Mouse (Mus musculus) megakaryocyte, embryonic 14.5 days (primary cell): ENCODE measurements around the gene Ms4a12. TPM values are rescaled to one million over a fixed set of nuclear protein-coding genes. Genes with fewer than 3 reads are reported as not detected.

ENCODE experiments used
- H3K27me3 ChIP-seq: replicated peaks from 2 replicates; pipeline ENCODE3; 2012; ENCODE audit warnings: inconsistent platforms
- H3K36me3 ChIP-seq: replicated peaks from 2 replicates; pipeline ENCODE3; 2012; ENCODE audit warnings: low read length, inconsistent platforms, mixed read lengths
- H3K4me1 ChIP-seq: 2 replicates; pipeline ENCODE4 v1.6.1; 2012; ENCODE audit warnings: inconsistent platforms
- H3K4me3 ChIP-seq: replicated peaks from 2 replicates; pipeline ENCODE3; 2012; ENCODE audit warnings: moderate library complexity, mild to moderate bottlenecking, inconsistent platforms
- H3K9me3 ChIP-seq: 2 replicates; pipeline ENCODE4 v1.6.1; 2012; ENCODE audit warnings: inconsistent platforms
- FLI1 ChIP-seq: IDR thresholded peaks from 2 replicates; pipeline ENCODE4 v1.6.1; 2012; ENCODE audit warnings: low read length, inconsistent platforms, mixed read lengths
- GATA1 ChIP-seq: IDR thresholded peaks from 3 replicates; pipeline ENCODE4 v1.6.1; 2012; ENCODE audit warnings: mixed read lengths, low read length, inconsistent platforms, borderline replicate concordance
- polyA plus RNA-seq: library from polyadenylated mRNA; stranded (reverse); fragments of >175 nt; gene quantifications from 2 replicates; pipeline ENCODE4 v1.2.3, GENCODE M21; 2012; ENCODE audit warnings: low replicate concordance; ENCODE audit not compliant: insufficient read depth

Gene Ms4a12
- polyA plus RNA-seq, 1 experiment, result not detected

DNA sequence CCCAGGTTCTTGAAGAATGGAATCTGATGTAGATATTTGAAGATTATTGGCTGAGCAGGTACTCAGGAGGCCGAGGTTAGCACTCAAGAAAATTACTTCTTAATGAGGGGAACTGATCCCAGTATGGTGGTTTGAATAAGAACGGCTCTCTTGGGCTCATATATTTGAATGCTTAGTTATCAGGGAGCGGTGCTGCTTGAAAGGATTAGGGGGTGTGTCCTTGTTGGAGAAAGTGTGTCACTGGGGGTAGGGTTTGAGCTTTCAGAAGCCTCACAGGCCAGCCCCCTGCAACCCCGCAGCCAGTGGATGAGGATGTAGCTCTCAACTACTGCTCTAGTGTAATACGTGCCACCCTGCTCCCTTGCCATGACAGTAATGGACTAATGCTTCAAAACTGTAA, 10.3 kb upstream of the Ms4a12 start:
- no peaks in the 10 kb centered on the region for H3K36me3 ChIP-seq
- H3K27me3 ChIP-seq, result no peaks in the 10 kb centered on the region
- H3K9me3 ChIP-seq, result no peaks in the 10 kb centered on the region
- no peak for TF ChIP-seq FLI1
- TF ChIP-seq GATA1, result no peak
- H3K4me1 ChIP-seq, result no peaks in the 10 kb centered on the region
- no peak overlapping the region for H3K4me3 ChIP-seq

DNA sequence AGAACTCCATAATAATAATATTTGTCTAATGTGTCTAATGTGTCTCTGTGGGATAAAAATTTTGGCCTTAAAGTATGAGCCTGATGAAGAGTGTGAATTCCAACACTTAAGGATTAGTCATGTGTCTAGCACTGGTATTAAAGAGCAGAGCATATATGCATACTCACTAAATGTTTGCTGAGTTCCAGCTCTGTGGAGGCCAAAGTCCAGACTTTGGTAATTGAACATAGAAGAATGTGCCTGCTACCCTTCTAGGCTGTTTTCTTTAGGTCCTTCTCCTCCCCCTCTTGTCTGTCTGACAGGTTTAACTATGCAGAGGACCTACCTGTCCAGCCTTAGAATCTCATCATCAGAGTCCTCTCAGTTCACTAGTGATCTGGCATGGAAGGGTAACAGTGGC, 3.6 kb upstream of the Ms4a12 start:
- Histone ChIP-seq H3K9me3 (no peaks in the 10 kb centered on the region), H3K36me3 (no peaks in the 10 kb centered on the region), H3K27me3 (no peaks in the 10 kb centered on the region), H3K4me1 (no peaks in the 10 kb centered on the region), H3K4me3 (no peak overlapping the region)
- no peak for TF ChIP-seq GATA1
- no peak for TF ChIP-seq FLI1

DNA sequence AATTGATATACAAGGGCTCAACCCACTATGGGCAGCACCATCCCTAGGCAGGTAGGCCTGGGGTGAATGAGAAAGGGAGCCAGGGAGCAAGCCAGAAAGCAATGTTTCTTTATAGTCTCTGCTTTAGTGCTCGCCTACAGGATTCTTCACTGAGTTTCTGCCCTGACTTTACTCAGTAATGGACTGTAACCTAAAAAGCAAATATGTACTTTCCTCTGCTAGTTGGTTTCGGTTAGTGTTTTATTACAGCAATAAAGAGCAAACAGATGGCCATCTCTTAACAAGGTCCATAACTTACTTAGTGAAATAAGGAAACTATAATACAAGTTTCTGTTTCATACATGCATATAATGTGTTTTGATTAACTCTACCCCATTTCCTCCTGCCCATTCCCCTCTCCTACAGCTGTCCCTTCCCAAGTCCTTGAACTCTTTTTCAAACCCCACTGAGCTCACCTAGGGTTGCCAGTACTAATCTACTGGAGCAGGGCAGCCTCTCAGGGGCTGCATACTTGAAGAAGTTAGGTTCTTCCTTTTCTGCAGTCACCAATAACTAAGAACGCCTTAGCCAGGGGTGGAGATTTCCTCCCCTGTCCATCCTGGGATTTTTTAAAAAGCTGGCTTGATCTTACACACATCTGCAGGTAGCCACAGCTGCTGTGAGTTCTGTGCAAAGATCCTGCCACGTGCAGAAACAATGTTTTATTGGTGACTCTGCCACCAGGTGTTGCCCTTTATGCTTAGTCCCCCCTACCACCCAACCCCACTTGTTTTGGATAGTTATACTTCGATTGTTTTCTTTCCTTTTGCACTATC, 2.9 kb upstream of the Ms4a12 start:
- no peaks in the 10 kb centered on the region for H3K36me3 ChIP-seq
- H3K9me3 ChIP-seq, result no peaks in the 10 kb centered on the region
- no peak for TF ChIP-seq FLI1
- H3K4me3 ChIP-seq, result no peak overlapping the region
- no peaks in the 10 kb centered on the region for H3K4me1 ChIP-seq
- H3K27me3 ChIP-seq, result no peaks in the 10 kb centered on the region

DNA sequence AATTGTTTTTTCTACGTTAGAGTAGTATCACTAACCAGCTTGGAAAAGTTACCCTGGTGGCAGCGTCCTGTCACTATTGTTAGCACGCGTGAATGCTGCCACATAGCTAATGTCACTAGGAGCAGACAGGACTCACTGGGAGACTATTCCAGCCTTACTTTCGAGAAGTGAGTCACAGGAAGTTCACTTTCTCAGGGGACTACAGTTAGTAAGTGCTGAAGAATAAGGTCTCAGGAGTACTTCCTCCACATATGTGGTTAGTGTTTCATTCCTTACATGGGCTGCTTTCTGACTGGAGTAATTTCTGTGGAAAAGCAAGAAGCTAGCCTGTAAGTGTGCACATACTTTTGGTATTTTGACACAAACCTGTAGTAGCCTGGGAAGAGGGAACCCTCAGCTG, 2.0 kb upstream of the Ms4a12 start:
- TF ChIP-seq FLI1, result no peak
- no peak for TF ChIP-seq GATA1
- H3K27me3 ChIP-seq, result no peaks in the 10 kb centered on the region
- no peak overlapping the region for H3K4me3 ChIP-seq
- H3K4me1 ChIP-seq, result no peaks in the 10 kb centered on the region
- H3K9me3 ChIP-seq, result no peaks in the 10 kb centered on the region
- H3K36me3 ChIP-seq, result no peaks in the 10 kb centered on the region

DNA sequence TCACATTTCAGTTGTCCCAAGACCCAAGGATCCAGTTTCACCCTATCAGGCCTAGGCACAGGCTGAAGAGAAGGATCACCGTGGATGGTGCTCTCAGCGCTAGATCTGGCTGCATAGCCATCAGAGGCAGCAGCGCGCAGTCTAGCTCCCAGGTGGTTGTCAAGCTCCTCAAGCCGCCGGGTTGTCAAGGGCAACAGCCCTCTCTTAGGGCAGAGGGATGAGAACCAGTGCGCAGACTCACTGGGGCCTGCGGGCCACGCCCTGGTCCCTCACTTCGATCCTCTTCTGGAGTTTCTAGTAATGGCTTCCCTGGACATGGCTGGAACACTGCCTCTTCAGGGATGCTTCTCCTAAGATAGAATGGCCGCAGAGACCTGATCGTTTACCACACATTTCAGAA, 35.7 kb downstream of the Ms4a12 start, which contains the start of gene Ms4a13:
TSS of gene Ms4a13 (minus strand) at position 192 of the 400 bp plus-strand sequence.
- Histone ChIP-seq H3K4me1 (peaks cover 3% of the 10 kb centered on the region; the same call in 1 of the 2 replicates), H3K27me3 (no peaks in the 10 kb centered on the region), H3K9me3 (no peaks in the 10 kb centered on the region), H3K36me3 (no peaks in the 10 kb centered on the region), H3K4me3 (no peak within 1 kb of the TSS)
- no peak for TF ChIP-seq FLI1
- TF ChIP-seq GATA1, result no peak

DNA sequence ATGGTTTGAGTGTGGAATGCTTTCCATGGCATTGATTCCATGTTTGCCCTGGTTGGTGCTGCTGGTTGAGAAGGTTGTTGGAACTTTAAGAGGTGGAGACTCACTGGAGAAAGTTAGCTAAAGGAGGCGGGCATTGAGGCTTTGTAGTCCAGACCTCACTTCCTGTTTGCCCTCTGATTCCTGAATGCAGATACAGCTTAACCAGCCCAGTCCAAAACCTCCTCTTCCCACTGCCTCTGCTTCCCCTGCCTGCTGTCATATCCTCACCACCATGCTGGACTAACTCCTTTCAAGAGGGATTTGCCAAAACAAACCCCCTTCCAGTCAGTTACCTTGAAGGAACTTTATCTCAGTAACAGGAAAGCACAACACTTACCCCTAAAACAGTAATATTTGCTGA, 39.7 kb downstream of the Ms4a12 start:
- TF ChIP-seq GATA1, result no peak
- no peak for TF ChIP-seq FLI1
- no peaks in the 10 kb centered on the region for H3K9me3 ChIP-seq
- no peaks in the 10 kb centered on the region for H3K36me3 ChIP-seq
- H3K27me3 ChIP-seq, result no peaks in the 10 kb centered on the region
- H3K4me3 ChIP-seq, result no peak overlapping the region
- peaks cover 3% of the 10 kb centered on the region; the same call in 1 of the 2 replicates for H3K4me1 ChIP-seq

DNA sequence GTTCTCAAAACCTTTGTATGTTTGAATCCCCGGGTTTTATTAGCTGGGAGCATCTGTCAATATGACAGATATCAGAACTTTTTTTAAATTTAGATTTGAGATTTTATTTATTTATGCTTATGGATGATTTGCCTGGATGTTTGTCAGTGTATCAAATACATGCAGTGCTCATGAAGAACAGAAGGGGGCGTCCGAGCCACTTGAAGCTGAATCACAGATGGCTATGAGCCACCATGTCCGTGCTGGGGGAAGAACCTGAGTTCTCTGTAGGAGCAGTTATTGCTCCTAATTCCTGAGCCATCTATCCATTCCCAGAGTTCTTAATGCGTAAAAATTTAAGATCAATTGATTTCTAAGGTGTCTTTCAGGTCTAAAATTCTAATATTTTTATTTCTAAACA, 48.1 kb downstream of the Ms4a12 start:
- TF ChIP-seq GATA1 (no peak), FLI1 (no peak)
- no peak overlapping the region for H3K4me3 ChIP-seq

DNA sequence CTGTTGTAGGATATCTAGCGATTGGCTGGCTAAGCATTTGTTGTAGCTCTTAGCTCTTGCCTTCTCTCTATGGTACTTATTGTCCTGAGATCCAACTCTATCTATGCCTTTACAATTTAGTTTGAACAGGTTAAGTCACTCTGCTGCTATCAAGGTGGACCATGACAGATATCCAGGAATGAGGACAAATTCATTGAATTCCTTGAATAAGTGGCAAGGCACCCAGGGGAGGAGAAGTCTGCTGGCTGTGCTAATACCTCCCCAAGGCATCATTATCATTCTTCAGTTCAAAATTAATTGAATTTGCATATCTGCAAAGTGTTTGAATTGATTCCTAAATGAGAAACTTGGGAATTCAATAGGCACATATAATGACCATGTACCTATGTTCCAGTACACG, 54.8 kb downstream of the Ms4a12 start:
- no peaks in the 10 kb centered on the region for H3K36me3 ChIP-seq
- no peak overlapping the region for H3K4me3 ChIP-seq
- TF ChIP-seq FLI1 (no peak), GATA1 (no peak)
- no peaks in the 10 kb centered on the region for H3K9me3 ChIP-seq
- H3K4me1 ChIP-seq, result no peaks in the 10 kb centered on the region
- no peaks in the 10 kb centered on the region for H3K27me3 ChIP-seq

More for the DNA sequence above, 48.1 kb downstream of the Ms4a12 start:
- no peaks in the 10 kb centered on the region for H3K27me3 ChIP-seq
- no peaks in the 10 kb centered on the region for H3K4me1 ChIP-seq
- H3K9me3 ChIP-seq, result no peaks in the 10 kb centered on the region
- H3K36me3 ChIP-seq, result no peaks in the 10 kb centered on the region

DNA sequence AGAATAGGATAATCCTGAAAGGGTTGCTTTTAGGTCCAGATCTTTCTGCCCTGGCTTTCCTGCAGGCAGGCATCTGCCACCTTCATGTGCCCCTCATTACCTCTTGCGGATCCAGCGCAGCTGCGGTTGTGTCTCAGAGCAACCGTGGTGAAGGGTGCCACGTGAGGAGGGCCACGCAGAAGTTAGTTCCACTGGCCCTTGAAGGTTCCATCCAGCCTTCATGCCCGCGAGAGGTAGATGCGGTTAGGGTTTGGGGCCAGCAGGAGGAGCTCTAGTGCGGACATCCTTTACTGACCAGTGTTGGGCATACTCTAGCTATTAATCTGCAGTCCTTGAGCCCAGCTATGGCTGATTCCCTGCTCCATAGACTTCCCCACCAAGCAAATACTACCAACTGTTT, 67.1 kb downstream of the Ms4a12 start, which contains the start of gene 1700025F22Rik:
TSS of gene 1700025F22Rik (minus strand) at position 149 of the 400 bp plus-strand sequence.
- Histone ChIP-seq H3K4me3 (no peak within 1 kb of the TSS), H3K36me3 (no peaks in the 10 kb centered on the region), H3K27me3 (peaks cover 4% of the 10 kb centered on the region), H3K4me1 (no peaks in the 10 kb centered on the region), H3K9me3 (no peaks in the 10 kb centered on the region)
- TF ChIP-seq FLI1, result no peak
- no peak for TF ChIP-seq GATA1

Other genes with a start within 250 kb of the Ms4a12 start
- not detected in 2 replicates for gene Ms4a15, start 239.2 kb downstream of the Ms4a12 start, polyA plus RNA-seq
- gene Ms4a18, start 214.4 kb downstream of the Ms4a12 start, polyA plus RNA-seq, result not detected in 2 replicates
- not detected in 2 replicates for gene Ms4a8a, start 151.3 kb downstream of the Ms4a12 start, polyA plus RNA-seq
- gene 1700017D01Rik, start 101.6 kb downstream of the Ms4a12 start, polyA plus RNA-seq, result not detected in 2 replicates
- gene 1700025F22Rik, start 67.1 kb downstream of the Ms4a12 start, polyA plus RNA-seq, result not detected in 2 replicates
- not detected in 2 replicates for gene Ms4a13, start 35.7 kb downstream of the Ms4a12 start, polyA plus RNA-seq
- not detected in 2 replicates for gene Ms4a1, start 33.8 kb upstream of the Ms4a12 start, polyA plus RNA-seq
- not detected in 2 replicates for gene Ms4a5, start 51.4 kb upstream of the Ms4a12 start, polyA plus RNA-seq
- gene Ms4a14, start 82.0 kb upstream of the Ms4a12 start, polyA plus RNA-seq, result 0.16 TPM in 1 of 2 replicates, not detected in the other
- gene Ms4a7, start 103.7 kb upstream of the Ms4a12 start, polyA plus RNA-seq, result 0.45 and 34.8 TPM in 2 replicates
- gene Ms4a4a, start 143.1 kb upstream of the Ms4a12 start, polyA plus RNA-seq, result 1.2 TPM in 1 of 2 replicates, not detected in the other
- 1.8 TPM in 1 of 2 replicates, not detected in the other for gene Ms4a4c, start 172.3 kb upstream of the Ms4a12 start, polyA plus RNA-seq
- gene Ms4a4b, start 211.1 kb upstream of the Ms4a12 start, polyA plus RNA-seq, result 0.38 TPM in 1 of 2 replicates, not detected in the other
- 4.0 TPM in 1 of 2 replicates, not detected in the other for gene Ms4a6c, start 236.9 kb upstream of the Ms4a12 start, polyA plus RNA-seq